ENCODE assay signal across 8 mouse cellular contexts in the genomic region with DNA sequence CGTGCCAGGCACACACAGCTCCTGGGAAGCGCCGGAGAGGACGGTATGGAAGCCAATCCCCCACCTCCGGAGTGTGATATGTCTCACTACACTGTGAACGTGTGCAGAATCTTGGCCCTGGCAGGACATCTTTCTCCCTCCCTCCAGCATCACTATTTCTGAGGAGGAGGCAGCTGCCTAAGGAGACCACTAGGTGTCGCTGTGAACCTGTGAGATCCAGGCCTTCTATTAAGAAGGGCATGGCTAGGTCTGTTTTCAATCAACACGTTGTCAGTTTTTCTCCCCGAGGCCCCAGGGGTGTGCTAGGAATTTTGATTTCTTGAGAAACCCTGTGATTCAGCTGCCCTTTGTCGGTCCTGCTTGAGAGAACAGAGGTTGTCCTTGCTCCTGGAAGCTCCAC.
DNase-seq lines count a peak whose midpoint lies in the region; ATAC-seq and TF ChIP-seq lines count a peak whose summit lies in the region.

No protein-coding gene starts in this region.

- no peak overlapping the region for H3K27ac ChIP-seq in embryonic facial prominence, embryonic 12.5 days
- H3K27ac ChIP-seq in heart, adult 2 months, result no peak overlapping the region
- no peak overlapping the region for H3K27ac ChIP-seq in limb, embryonic 11.5 days (replicated peaks; ENCODE audit: low read depth, low read length)
- no peak overlapping the region for H3K27ac ChIP-seq in midbrain, postnatal 0 days (ENCODE audit: low read depth, low read length)

- H3K9me3 ChIP-seq in embryonic facial prominence, embryonic 12.5 days, result peaks cover 5% of the 10 kb centered on the region; the same call in 1 of the 2 replicates
- H3K9me3 ChIP-seq in limb, embryonic 11.5 days (ENCODE audit: control insufficient read depth, low read length), result no peaks in the 10 kb centered on the region
- no peaks in the 10 kb centered on the region for H3K9me3 ChIP-seq in midbrain, postnatal 0 days (ENCODE audit: low read length)

- H3K36me3 ChIP-seq in C2C12 (ENCODE audit: control insufficient read depth, insufficient read depth), result no peaks in the 10 kb centered on the region
- H3K36me3 ChIP-seq in embryonic facial prominence, embryonic 12.5 days, result no peaks in the 10 kb centered on the region
- H3K36me3 ChIP-seq in heart, adult 2 months (ENCODE audit: control insufficient read depth, insufficient read depth, low read length), result no peaks in the 10 kb centered on the region
- H3K36me3 ChIP-seq in limb, embryonic 11.5 days (ENCODE audit: control insufficient read depth, insufficient read depth, low read length), result no peaks in the 10 kb centered on the region
- no peaks in the 10 kb centered on the region for H3K36me3 ChIP-seq in midbrain, postnatal 0 days (ENCODE audit: insufficient read depth, low read length)

- H3K4me3 ChIP-seq in C2C12 (ENCODE audit: insufficient read depth, poor library complexity, severe bottlenecking), result no peak overlapping the region
- H3K4me3 ChIP-seq in embryonic facial prominence, embryonic 12.5 days, result no peak overlapping the region
- H3K4me3 ChIP-seq in heart, adult 2 months, result no peak overlapping the region
- no peak overlapping the region for H3K4me3 ChIP-seq in limb, embryonic 11.5 days (ENCODE audit: low read depth, low read length)
- H3K4me3 ChIP-seq in midbrain, postnatal 0 days (ENCODE audit: low read depth, low read length), result no peak overlapping the region

- intact Hi-C loops in heart, adult 2 months (cut with DNase I), result loop anchor here (1.0 to 5.0 kb wide), 7 partner anchors 82 to 400 kb away; a partner anchor contains a TSS

- H3K4me2 ChIP-seq in embryonic facial prominence, embryonic 12.5 days (replicated peaks), result peak overlapping the region; percentile 39
- H3K4me2 ChIP-seq in limb, embryonic 11.5 days (ENCODE audit: low read depth, severe bottlenecking), result peak overlapping the region; percentile 27; the same call in 1 of the 2 replicates
- H3K4me2 ChIP-seq in midbrain, postnatal 0 days (ENCODE audit: low read depth, low read length, poor library complexity, severe bottlenecking), result peak overlapping the region; percentile 28; the same call in 1 of the 2 replicates

- 3% methylated on average over 10 of the region's 10 CpGs for WGBS in embryonic facial prominence, embryonic 12.5 days
- WGBS in heart, adult 2 months, result 1% methylated on average over 10 of the region's 10 CpGs
- 4% methylated on average over 10 of the region's 10 CpGs for WGBS in limb, embryonic 11.5 days
- WGBS in midbrain, postnatal 0 days, result 2% methylated on average over 10 of the region's 10 CpGs

- H3K79me2 ChIP-seq in C2C12 (ENCODE audit: control insufficient read depth, insufficient read depth), result no peaks in the 10 kb centered on the region
- no peaks in the 10 kb centered on the region for H3K79me2 ChIP-seq in heart, adult 2 months (replicated peaks; ENCODE audit: control insufficient read depth, insufficient read depth, low read length)

- peaks cover 11% of the 10 kb centered on the region for H3K4me1 ChIP-seq in embryonic facial prominence, embryonic 12.5 days
- no peaks in the 10 kb centered on the region; the same call in none of the 2 replicates for H3K4me1 ChIP-seq in heart, adult 2 months (ENCODE audit: control insufficient read depth, insufficient read depth, low read length)
- H3K4me1 ChIP-seq in limb, embryonic 11.5 days (ENCODE audit: control insufficient read depth, insufficient read depth, low read length), result peaks cover 15% of the 10 kb centered on the region
- H3K4me1 ChIP-seq in midbrain, postnatal 0 days (ENCODE audit: insufficient read depth, low read length), result no peaks in the 10 kb centered on the region

- H3K9ac ChIP-seq in embryonic facial prominence, embryonic 12.5 days, result no peak overlapping the region
- no peak overlapping the region for H3K9ac ChIP-seq in heart, adult 2 months (ENCODE audit: low read depth, low read length)
- no peak overlapping the region for H3K9ac ChIP-seq in limb, embryonic 11.5 days (ENCODE audit: low read length)
- no peak overlapping the region for H3K9ac ChIP-seq in midbrain, postnatal 0 days (replicated peaks; ENCODE audit: low read length, poor library complexity, severe bottlenecking)

- H3K27me3 ChIP-seq in C2C12 (ENCODE audit: control insufficient read depth, insufficient read depth, insufficient read length), result no peaks in the 10 kb centered on the region
- H3K27me3 ChIP-seq in embryonic facial prominence, embryonic 12.5 days, result peaks cover 4% of the 10 kb centered on the region; the same call in 1 of the 2 replicates
- no peaks in the 10 kb centered on the region for H3K27me3 ChIP-seq in heart, adult 2 months (ENCODE audit: control insufficient read depth, insufficient read depth, low read length)
- H3K27me3 ChIP-seq in limb, embryonic 11.5 days (ENCODE audit: control insufficient read depth, insufficient read depth, low read length), result no peaks in the 10 kb centered on the region
- peaks cover 4% of the 10 kb centered on the region; the same call in 1 of the 2 replicates for H3K27me3 ChIP-seq in midbrain, postnatal 0 days (ENCODE audit: insufficient read depth, low read length)

- no peak for TF ChIP-seq POLR2A in heart, adult 2 months (IDR thresholded peaks at IDR 0.05; ENCODE audit: insufficient read depth, low read depth, low read length)

- peak; percentile 70 for TF ChIP-seq CTCF in C2C12 (IDR thresholded peaks at IDR 0.05; ENCODE audit: control insufficient read depth, insufficient read depth, insufficient read length)
- peak; percentile 99 for TF ChIP-seq CTCF in heart, adult 2 months (IDR thresholded peaks at IDR 0.05)
- peak; percentile 98 for TF ChIP-seq CTCF in midbrain, postnatal 0 days (IDR thresholded peaks at IDR 0.05)

- 0 out of 2 replicates have a peak, but pooled peaks have one; percentile 59 for ATAC-seq in embryonic facial prominence, embryonic 12.5 days (ENCODE audit: insufficient number of reproducible peaks, insufficient read depth, low FRiP score, low TSS enrichment)
- ATAC-seq in limb, embryonic 11.5 days (ENCODE audit: insufficient number of reproducible peaks, low FRiP score, low TSS enrichment, low read depth), result peak; percentile 73
- ATAC-seq in midbrain, postnatal 0 days (ENCODE audit: low FRiP score), result peak; percentile 73

- TF ChIP-seq EP300 in heart, adult 2 months (IDR thresholded peaks at IDR 0.05; ENCODE audit: insufficient read depth, low read depth, low read length), result peak; percentile 99

- no peaks in the 10 kb centered on the region for H3K79me3 ChIP-seq in C2C12 (ENCODE audit: low read depth)

- H3ac ChIP-seq in C2C12 (ENCODE audit: control insufficient read depth, insufficient read length, low read depth), result no peak overlapping the region

- peak; percentile 74 to 84 for DNase-seq in adrenal gland, postnatal 36 days
- DNase-seq in heart, adult 2 months, result peak; percentile 74 to 75
- DNase-seq in kidney, adult 18-20 months, result peak; percentile 65
- peak; percentile 86 for DNase-seq in limb, embryonic 11.5 days (ENCODE audit: low spot score)
- DNase-seq in midbrain, postnatal 0 days (ENCODE audit: low spot score), result peak; percentile 95
- DNase-seq in spleen, postnatal 36 days (ENCODE audit: low spot score in 2 of 2), result peak; percentile 64 to 71

TF ChIP-seq in C2C12, 6 proteins besides CTCF, POLR2A, EP300 and RAD21:
- TF ChIP-seq MYOG (IDR thresholded peaks at IDR 0.05; ENCODE audit: control insufficient read depth, extremely low read depth, insufficient read length) (no peak), CEBPB (IDR thresholded peaks at IDR 0.05; ENCODE audit: low read depth) (no peak), USF1 (IDR thresholded peaks at IDR 0.05; ENCODE audit: low read depth) (no peak), MAX (IDR thresholded peaks at IDR 0.05) (no peak), FOSL1 (IDR thresholded peaks at IDR 0.05; ENCODE audit: insufficient read depth, low read length, poor library complexity, severe bottlenecking) (no peak), MYOD1 (IDR thresholded peaks at IDR 0.05; ENCODE audit: control insufficient read depth, insufficient read length, low read depth) (no peak)
